Mouse (Mus musculus): ENCODE measurements around the gene BC052040.

The BC052040 gene

DNA sequence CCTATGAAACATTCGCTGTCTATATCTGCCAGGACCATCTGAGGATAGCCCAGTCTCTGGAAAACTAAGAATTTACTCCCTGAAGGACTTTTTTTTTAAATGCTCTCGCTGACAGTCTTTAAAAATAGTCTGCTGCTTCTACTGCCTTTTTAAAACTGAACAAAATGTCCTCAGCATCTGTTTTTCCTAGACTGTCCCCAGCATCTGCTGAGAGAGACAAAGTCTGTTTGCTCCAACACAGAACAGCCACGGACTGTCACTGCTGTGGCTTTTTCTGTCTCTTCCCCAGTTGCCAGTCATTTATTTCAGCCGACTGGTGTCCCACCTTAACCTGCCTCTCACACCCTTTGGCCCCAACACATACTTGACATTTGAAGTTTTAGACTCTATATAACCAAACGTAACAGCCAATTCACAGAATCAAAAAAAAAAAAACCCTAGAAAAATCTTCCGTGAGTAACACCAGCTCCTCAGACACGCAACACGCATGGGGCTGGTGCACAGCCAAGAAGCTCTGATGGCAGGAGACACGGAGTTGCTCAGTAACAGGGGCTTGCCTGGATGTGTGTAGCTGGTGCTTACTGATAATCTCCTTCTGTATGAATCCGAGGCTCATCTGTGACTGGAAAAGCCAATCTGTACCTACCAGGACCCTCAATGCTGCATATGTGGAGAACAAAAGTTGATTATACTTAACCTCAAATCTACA is 188.2 kb downstream of the BC052040 start:
- no peak for DNase-seq (ENCODE audit: low spot score in 2 of 2)

GRCm38 (mm10) chr2:115772709-115773108 is 191.2 kb downstream of the BC052040 start:
- DNase-seq (ENCODE audit: low spot score in 2 of 2) = no peak

- no peak for DNase-seq (ENCODE audit: low spot score in 2 of 2)
Measured at GRCm38 (mm10) chr2:115774153-115774908, 192.8 kb downstream of the BC052040 start.

- no peak for DNase-seq (ENCODE audit: low spot score in 2 of 2)
Measured at GRCm38 (mm10) chr2:115775488-115776217, 194.1 kb downstream of the BC052040 start.

DNA sequence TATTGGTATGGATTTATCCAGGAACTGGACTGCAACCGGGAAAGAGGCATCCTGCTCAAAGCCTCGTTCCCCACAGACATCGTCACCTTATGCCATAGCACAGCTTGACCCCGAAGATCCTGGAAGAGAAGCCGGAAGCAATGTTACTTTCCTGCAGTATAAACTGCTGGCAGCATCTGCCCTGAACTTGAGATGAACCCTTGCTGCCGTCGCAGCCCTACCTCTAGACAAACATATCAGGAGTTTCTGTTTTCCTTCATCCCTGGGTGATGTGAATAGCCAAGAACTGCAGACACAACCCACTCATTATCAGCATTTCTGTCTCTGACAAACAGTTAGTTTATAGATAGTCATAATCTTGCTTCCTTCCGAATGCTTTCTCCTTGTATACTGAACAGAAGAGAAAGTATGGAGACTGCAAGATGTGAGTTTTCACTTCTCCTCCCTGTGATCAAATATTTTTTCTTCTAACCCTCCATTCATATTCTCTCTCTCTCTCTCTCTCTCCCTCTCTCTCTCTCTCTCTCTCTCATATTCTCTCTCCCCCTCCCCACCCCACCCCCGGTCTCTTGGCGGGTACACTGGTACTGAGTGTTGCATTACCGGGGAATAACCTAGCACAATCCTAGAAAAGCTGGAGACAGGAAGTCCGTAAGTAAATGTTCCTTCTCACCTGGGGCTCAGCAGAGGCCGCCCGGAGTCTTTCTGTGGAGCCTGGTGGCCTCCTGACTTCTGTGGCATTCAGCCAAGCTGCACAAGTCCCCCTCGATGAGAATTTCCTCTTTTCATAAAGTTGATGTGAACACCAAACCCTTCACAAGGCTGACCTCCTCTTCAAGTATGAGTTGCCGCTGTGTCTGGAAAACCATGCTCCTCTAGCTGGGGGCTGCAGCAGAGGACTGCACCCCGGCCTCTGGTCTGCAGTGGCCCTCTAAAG is 195.7 kb downstream of the BC052040 start:
- no peak for DNase-seq (ENCODE audit: low spot score in 2 of 2)

DNA sequence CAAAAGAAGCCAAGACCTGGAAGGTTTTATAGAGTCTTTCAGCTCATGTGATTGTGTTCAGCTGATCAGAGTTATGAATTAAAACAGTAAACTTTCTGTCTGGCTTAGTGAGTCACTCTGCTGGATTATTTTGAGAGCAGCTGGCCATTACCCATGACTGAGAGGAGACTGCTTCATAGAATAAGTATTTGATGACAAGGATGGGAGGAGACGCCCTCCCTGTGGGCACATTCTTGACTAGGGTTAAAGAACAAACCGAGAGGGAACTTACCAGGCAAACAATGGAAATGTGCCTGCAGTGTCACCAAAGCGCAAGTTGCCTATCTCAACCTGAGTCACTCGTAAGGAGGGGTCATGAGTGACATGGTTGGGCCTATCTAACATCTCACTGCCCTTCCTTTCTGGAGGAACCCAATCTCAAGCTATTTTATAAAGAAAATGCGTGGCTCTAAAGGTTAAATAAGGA is 199.1 kb downstream of the BC052040 start:
- no peak for DNase-seq (ENCODE audit: low spot score in 2 of 2)

DNA sequence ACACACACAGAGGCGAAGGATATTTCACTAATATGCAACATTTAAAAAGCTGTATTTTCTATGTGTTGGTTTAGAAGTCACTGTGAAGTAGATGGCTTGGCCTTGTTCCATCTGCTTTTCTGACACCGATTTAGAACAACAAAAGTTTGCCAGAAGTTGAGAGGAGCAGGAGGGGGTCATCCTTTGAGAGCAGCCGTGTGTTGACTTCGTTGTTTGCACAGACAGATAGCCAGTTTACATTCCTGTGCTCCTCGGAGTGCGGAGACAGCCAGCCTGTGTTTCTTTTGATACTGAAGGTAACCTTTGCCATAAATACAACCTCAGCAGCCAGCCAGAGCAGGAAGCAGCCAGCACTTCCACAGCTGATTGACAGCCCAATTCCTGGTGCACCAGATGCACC is 204.2 kb downstream of the BC052040 start:
- DNase-seq (ENCODE audit: low spot score in 2 of 2) = no peak

DNA sequence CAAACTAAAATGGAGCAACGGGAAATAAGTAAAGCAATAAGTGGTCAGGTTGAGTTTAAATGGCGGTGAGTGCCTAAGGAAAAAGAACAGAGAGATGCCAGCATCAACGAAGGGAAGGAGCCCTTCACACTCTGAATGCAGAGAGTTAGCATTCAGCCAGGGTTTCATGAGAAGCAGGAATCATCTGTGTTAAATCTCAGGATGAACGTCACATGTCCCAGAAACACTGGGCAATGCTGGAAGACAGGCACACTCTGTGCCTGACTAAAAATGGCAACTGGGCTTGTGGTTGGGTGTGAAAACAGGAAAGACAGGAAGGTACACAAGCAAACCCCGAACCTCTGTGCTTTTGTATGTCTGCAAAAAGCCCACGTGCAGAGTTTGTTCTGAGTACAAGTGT is 217.3 kb downstream of the BC052040 start:
- no peak for DNase-seq (ENCODE audit: low spot score in 2 of 2)

DNA sequence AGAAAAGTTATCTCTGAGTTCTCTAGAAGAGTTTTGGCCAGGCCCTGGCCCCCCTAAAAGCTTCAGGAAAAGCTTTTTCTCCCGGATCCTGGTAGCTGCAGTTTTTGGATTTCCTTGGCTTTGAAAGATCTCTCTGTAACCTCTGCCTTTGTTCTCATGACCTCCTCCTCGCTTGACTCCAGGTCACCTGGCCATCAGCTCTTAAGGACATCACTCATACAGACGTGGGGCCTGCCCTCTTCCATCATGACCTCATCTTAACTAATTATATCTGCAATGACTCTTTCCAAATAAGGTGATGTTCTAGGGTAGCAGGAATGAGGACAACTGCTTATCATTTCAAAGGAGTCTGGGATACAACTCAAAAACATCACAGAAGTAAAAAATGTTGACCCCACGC is 226.9 kb downstream of the BC052040 start:
- DNase-seq (ENCODE audit: low spot score in 2 of 2) = no peak

GRCm38 (mm10) chr2:115813316-115813715 is 231.8 kb downstream of the BC052040 start:
- no peak for DNase-seq (ENCODE audit: low spot score in 2 of 2)

GRCm38 (mm10) chr2:115813721-115814120 is 232.2 kb downstream of the BC052040 start:
- no peak for DNase-seq (ENCODE audit: low spot score in 2 of 2)

DNA sequence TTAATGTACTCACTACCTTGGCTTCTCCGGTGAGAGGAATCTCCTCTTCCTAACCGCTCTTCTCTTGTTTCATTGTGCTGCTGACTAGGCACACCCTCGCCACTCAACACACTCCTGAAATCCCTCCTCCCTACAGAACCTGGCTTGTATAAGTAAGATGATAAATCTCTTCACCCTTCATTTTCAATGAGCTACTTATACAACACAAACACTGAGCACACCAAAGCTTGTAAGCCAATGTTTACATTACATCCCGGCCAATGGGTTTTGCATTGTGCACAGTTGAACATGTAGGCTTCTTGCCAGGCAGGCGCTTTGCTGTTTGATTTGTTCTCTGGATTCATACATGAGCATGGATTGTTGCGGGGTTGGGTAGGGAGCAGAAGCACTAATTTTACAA is 236.4 kb downstream of the BC052040 start:
- no peak for DNase-seq (ENCODE audit: low spot score in 2 of 2)

- no peak for DNase-seq (ENCODE audit: low spot score in 2 of 2)
Measured at GRCm38 (mm10) chr2:115822361-115822760, 240.8 kb downstream of the BC052040 start.
